Mouse (Mus musculus): Measurements from ENCODE around the gene Acad11. TPM values are rescaled to one million over a fixed set of nuclear protein-coding genes. Genes with fewer than 3 reads are reported as not detected.

The Acad11 gene
- total RNA-seq (2017): 22.4 and 22.8 TPM in 2 replicates

- peak; percentile 87 to 92 for ATAC-seq (replicated peaks in 1 of 2; ENCODE audit: insufficient read depth in 1 of 2, low FRiP score in 2 of 2, low TSS enrichment in 1 of 2, low read depth in 1 of 2, poor library complexity in 2 of 2, severe bottlenecking in 2 of 2)
These were observed at the start of gene Acad11 for GRCm38 (mm10) chr9:104063244-104063961. Acad11 (plus strand) TSS chr9:104063377.

- no peak for ATAC-seq (replicated peaks in 1 of 2; ENCODE audit: insufficient read depth in 1 of 2, low FRiP score in 2 of 2, low TSS enrichment in 1 of 2, low read depth in 1 of 2, poor library complexity in 2 of 2, severe bottlenecking in 2 of 2)
These were observed 48.7 kb upstream of the Acad11 start for GRCm38 (mm10) chr9:104014526-104014925.

GRCm38 (mm10) chr9:104021026-104021425 is 42.2 kb upstream of the Acad11 start:
- ATAC-seq (replicated peaks in 1 of 2; ENCODE audit: insufficient read depth in 1 of 2, low FRiP score in 2 of 2, low TSS enrichment in 1 of 2, low read depth in 1 of 2, poor library complexity in 2 of 2, severe bottlenecking in 2 of 2): no peak

GRCm38 (mm10) chr9:104027186-104027585 is 36.0 kb upstream of the Acad11 start:
- no peak for ATAC-seq (replicated peaks in 1 of 2; ENCODE audit: insufficient read depth in 1 of 2, low FRiP score in 2 of 2, low TSS enrichment in 1 of 2, low read depth in 1 of 2, poor library complexity in 2 of 2, severe bottlenecking in 2 of 2)

GRCm38 (mm10) chr9:104029861-104030260 is 33.3 kb upstream of the Acad11 start:
- no peak for ATAC-seq (replicated peaks in 1 of 2; ENCODE audit: insufficient read depth in 1 of 2, low FRiP score in 2 of 2, low TSS enrichment in 1 of 2, low read depth in 1 of 2, poor library complexity in 2 of 2, severe bottlenecking in 2 of 2)

GRCm38 (mm10) chr9:104034231-104034630 is 28.9 kb upstream of the Acad11 start:
- no peak for ATAC-seq (replicated peaks in 1 of 2; ENCODE audit: insufficient read depth in 1 of 2, low FRiP score in 2 of 2, low TSS enrichment in 1 of 2, low read depth in 1 of 2, poor library complexity in 2 of 2, severe bottlenecking in 2 of 2)

- no peak for ATAC-seq (replicated peaks in 1 of 2; ENCODE audit: insufficient read depth in 1 of 2, low FRiP score in 2 of 2, low TSS enrichment in 1 of 2, low read depth in 1 of 2, poor library complexity in 2 of 2, severe bottlenecking in 2 of 2)
These were observed 28.5 kb upstream of the Acad11 start for GRCm38 (mm10) chr9:104034718-104035117.

GRCm38 (mm10) chr9:104035261-104036015 is 27.7 kb upstream of the Acad11 start:
- peak; percentile 90 to 95 for ATAC-seq (replicated peaks in 1 of 2; ENCODE audit: insufficient read depth in 1 of 2, low FRiP score in 2 of 2, low TSS enrichment in 1 of 2, low read depth in 1 of 2, poor library complexity in 2 of 2, severe bottlenecking in 2 of 2)

- ATAC-seq (replicated peaks in 1 of 2; ENCODE audit: insufficient read depth in 1 of 2, low FRiP score in 2 of 2, low TSS enrichment in 1 of 2, low read depth in 1 of 2, poor library complexity in 2 of 2, severe bottlenecking in 2 of 2): no peak
These were observed 24.9 kb upstream of the Acad11 start for GRCm38 (mm10) chr9:104038266-104038665.

GRCm38 (mm10) chr9:104039031-104039695 is 24.0 kb upstream of the Acad11 start:
- no peak for ATAC-seq (replicated peaks in 1 of 2; ENCODE audit: insufficient read depth in 1 of 2, low FRiP score in 2 of 2, low TSS enrichment in 1 of 2, low read depth in 1 of 2, poor library complexity in 2 of 2, severe bottlenecking in 2 of 2)

- peak; percentile 46 to 72; a peak in 3 of 4 replicates for ATAC-seq (replicated peaks in 1 of 2; ENCODE audit: insufficient read depth in 1 of 2, low FRiP score in 2 of 2, low TSS enrichment in 1 of 2, low read depth in 1 of 2, poor library complexity in 2 of 2, severe bottlenecking in 2 of 2)
These were observed 23.4 kb upstream of the Acad11 start for GRCm38 (mm10) chr9:104039742-104040141.

- no peak for ATAC-seq (replicated peaks in 1 of 2; ENCODE audit: insufficient read depth in 1 of 2, low FRiP score in 2 of 2, low TSS enrichment in 1 of 2, low read depth in 1 of 2, poor library complexity in 2 of 2, severe bottlenecking in 2 of 2)
These were observed 22.8 kb upstream of the Acad11 start, which contains the start of gene Gm28305 for GRCm38 (mm10) chr9:104040362-104040761. Gm28305 (plus strand) TSS chr9:104040662.

GRCm38 (mm10) chr9:104043676-104044075 is 19.5 kb upstream of the Acad11 start:
- no peak for ATAC-seq (replicated peaks in 1 of 2; ENCODE audit: insufficient read depth in 1 of 2, low FRiP score in 2 of 2, low TSS enrichment in 1 of 2, low read depth in 1 of 2, poor library complexity in 2 of 2, severe bottlenecking in 2 of 2)

- ATAC-seq (replicated peaks in 1 of 2; ENCODE audit: insufficient read depth in 1 of 2, low FRiP score in 2 of 2, low TSS enrichment in 1 of 2, low read depth in 1 of 2, poor library complexity in 2 of 2, severe bottlenecking in 2 of 2): no peak
These were observed 12.1 kb upstream of the Acad11 start for GRCm38 (mm10) chr9:104051028-104051427.

- ATAC-seq (replicated peaks in 1 of 2; ENCODE audit: insufficient read depth in 1 of 2, low FRiP score in 2 of 2, low TSS enrichment in 1 of 2, low read depth in 1 of 2, poor library complexity in 2 of 2, severe bottlenecking in 2 of 2): peak; percentile 80 to 83
These were observed 540 bp upstream of the Acad11 start, which contains the start of gene Uba5 for GRCm38 (mm10) chr9:104062430-104063243. Uba5 (minus strand) TSS chr9:104063134.

- ATAC-seq (replicated peaks in 1 of 2; ENCODE audit: insufficient read depth in 1 of 2, low FRiP score in 2 of 2, low TSS enrichment in 1 of 2, low read depth in 1 of 2, poor library complexity in 2 of 2, severe bottlenecking in 2 of 2): no peak
These were observed 1.4 kb downstream of the Acad11 start for GRCm38 (mm10) chr9:104064571-104064970.

- ATAC-seq (replicated peaks in 1 of 2; ENCODE audit: insufficient read depth in 1 of 2, low FRiP score in 2 of 2, low TSS enrichment in 1 of 2, low read depth in 1 of 2, poor library complexity in 2 of 2, severe bottlenecking in 2 of 2): no peak
These were observed 7.1 kb downstream of the Acad11 start for GRCm38 (mm10) chr9:104070241-104070640.

Measured in hematopoietic stem cell, adult 5-6 weeks (primary cell).